Mouse (Mus musculus) liver, embryonic 16.5 days (tissue): ENCODE measurements around the gene Tnfrsf17. TPM values are rescaled to one million over a fixed set of nuclear protein-coding genes. Genes with fewer than 3 reads are reported as not detected.

Experiments used
- ATAC-seq: fragments of 200-750 bp; cut with Nextera tagmentation; 2 replicates; pipeline ENCODE4 v1.8.0; 2017; ENCODE audit warnings: low read depth, mild to moderate bottlenecking, moderate number of reproducible peaks, moderate library complexity
- H3K27ac ChIP-seq: fragments of 300-500 bp; sonication (generic); 2 replicates; pipeline ENCODE4 v1.5.1; 2014; ENCODE audit warnings: mild to moderate bottlenecking, low read length
- H3K27me3 ChIP-seq: fragments of 300-500 bp; sonication (generic); 2 replicates; pipeline ENCODE4 v1.6.1; 2014; ENCODE audit warnings: low read depth, low read length, mixed read lengths; ENCODE audit not compliant: control insufficient read depth, insufficient read depth
- H3K36me3 ChIP-seq: fragments of 300-500 bp; sonication (generic); 2 replicates; pipeline ENCODE4 v1.6.1; 2014; ENCODE audit warnings: mild to moderate bottlenecking; ENCODE audit not compliant: control insufficient read depth, insufficient read depth
- H3K4me1 ChIP-seq: fragments of 300-500 bp; sonication (generic); 2 replicates; pipeline ENCODE4 v1.6.1; 2014; ENCODE audit warnings: low read depth, low read length, mixed read lengths; ENCODE audit not compliant: control insufficient read depth
- H3K4me2 ChIP-seq: fragments of 300-500 bp; sonication (generic); 2 replicates; pipeline ENCODE4 v1.6.1; 2014; ENCODE audit warnings: low read depth, low read length, mixed read lengths
- H3K4me3 ChIP-seq: fragments of 300-500 bp; sonication (generic); 2 replicates; pipeline ENCODE4 v1.5.1; 2014; ENCODE audit warnings: low read depth, mild to moderate bottlenecking, low read length
- H3K9ac ChIP-seq: fragments of 300-500 bp; sonication (generic); 2 replicates; pipeline ENCODE4 v1.6.1; 2014; ENCODE audit warnings: low read depth, low read length
- H3K9me3 ChIP-seq: fragments of 300-500 bp; sonication (generic); replicated peaks from 2 replicates; pipeline ENCODE4 v1.6.1; 2016; ENCODE audit warnings: low read length; ENCODE audit not compliant: control insufficient read depth
- WGBS: fragments of 180-500 bp; shearing (Covaris S2); extraction: QIAGEN DNeasy Blood & Tissue Kit; methylation state at CpG from one replicate; pipeline ENCODE4 v1.1.7; 2014; ENCODE audit not compliant: insufficient replicate concordance; 5-methylcytosine and 5-hydroxymethylcytosine counted together
- polyA plus RNA-seq: library from polyadenylated mRNA; unstranded; fragments of >200 nt; fragmentation: Nextera tagmentation; extraction: Ambion mirVana; gene quantifications from 2 replicates; pipeline ENCODE4 v1.2.1, GENCODE M21; 2015

Gene Tnfrsf17
- not detected in 2 replicates for polyA plus RNA-seq

GRCm38 (mm10) chr16:11313512-11313911, at the start of gene Tnfrsf17:
Tnfrsf17 (plus strand) TSS chr16:11313812.
- no peak within 1 kb of the TSS for H3K9ac ChIP-seq
- H3K27ac ChIP-seq = no peak within 1 kb of the TSS
- no peaks in the 10 kb centered on the region for H3K4me1 ChIP-seq
- ATAC-seq = no peak
- no peak within 1 kb of the TSS for H3K4me3 ChIP-seq
- WGBS = 59% methylated on average over 7 of the region's 7 CpGs
- no peaks in the 10 kb centered on the region for H3K27me3 ChIP-seq
- no peak within 1 kb of the TSS for H3K4me2 ChIP-seq
- no peaks in the 10 kb centered on the region for H3K9me3 ChIP-seq
- no peaks in the 10 kb centered on the region for H3K36me3 ChIP-seq

GRCm38 (mm10) chr16:11266556-11266955, 47.1 kb upstream of the Tnfrsf17 start:
- Histone ChIP-seq H3K4me2 (no peak overlapping the region), H3K36me3 (no peaks in the 10 kb centered on the region), H3K27ac (no peak overlapping the region), H3K9ac (no peak overlapping the region), H3K27me3 (no peaks in the 10 kb centered on the region), H3K4me3 (no peak overlapping the region), H3K4me1 (peaks cover 15% of the 10 kb centered on the region), H3K9me3 (no peaks in the 10 kb centered on the region)
- ATAC-seq = no peak
- 69% methylated on average over 2 of the region's 2 CpGs for WGBS

GRCm38 (mm10) chr16:11269808-11270207, 43.8 kb upstream of the Tnfrsf17 start:
- Histone ChIP-seq H3K4me2 (no peak overlapping the region), H3K27ac (peak overlapping the region; percentile 61), H3K9ac (no peak overlapping the region), H3K36me3 (no peaks in the 10 kb centered on the region), H3K27me3 (no peaks in the 10 kb centered on the region), H3K4me3 (no peak overlapping the region), H3K4me1 (peaks cover 15% of the 10 kb centered on the region), H3K9me3 (no peaks in the 10 kb centered on the region)
- no peak for ATAC-seq
- WGBS = 45% methylated on average over 6 of the region's 6 CpGs

- Histone ChIP-seq H3K4me2 (no peak overlapping the region), H3K9me3 (no peaks in the 10 kb centered on the region), H3K4me1 (peaks cover 15% of the 10 kb centered on the region), H3K27ac (peak overlapping the region; percentile 86), H3K27me3 (no peaks in the 10 kb centered on the region), H3K36me3 (no peaks in the 10 kb centered on the region), H3K9ac (0 out of 2 replicates have a peak overlapping the region, but pooled peaks have one; percentile 1), H3K4me3 (no peak overlapping the region)
- WGBS = 19% methylated on average over 2 of the region's 2 CpGs
- ATAC-seq = peak; percentile 97
These were observed 43.0 kb upstream of the Tnfrsf17 start for GRCm38 (mm10) chr16:11270642-11271041.

GRCm38 (mm10) chr16:11271073-11271472, 42.5 kb upstream of the Tnfrsf17 start:
- H3K27me3 ChIP-seq = no peaks in the 10 kb centered on the region
- H3K4me3 ChIP-seq = no peak overlapping the region
- H3K36me3 ChIP-seq = no peaks in the 10 kb centered on the region
- H3K4me2 ChIP-seq = 0 out of 2 replicates have a peak overlapping the region, but pooled peaks have one; percentile 12
- H3K4me1 ChIP-seq = peaks cover 15% of the 10 kb centered on the region
- H3K9ac ChIP-seq = peak overlapping the region; percentile 37; the same call in 1 of the 2 replicates
- H3K27ac ChIP-seq = peak overlapping the region; percentile 86
- peak; percentile 38 for ATAC-seq
- no peaks in the 10 kb centered on the region for H3K9me3 ChIP-seq

GRCm38 (mm10) chr16:11276888-11277287, 36.7 kb upstream of the Tnfrsf17 start:
- Histone ChIP-seq H3K9ac (no peak overlapping the region), H3K27ac (no peak overlapping the region), H3K4me3 (no peak overlapping the region), H3K9me3 (no peaks in the 10 kb centered on the region), H3K36me3 (no peaks in the 10 kb centered on the region), H3K4me2 (no peak overlapping the region), H3K27me3 (no peaks in the 10 kb centered on the region), H3K4me1 (no peaks in the 10 kb centered on the region)
- ATAC-seq = no peak
- WGBS = 51% methylated on average over 3 of the region's 3 CpGs

GRCm38 (mm10) chr16:11278778-11279177, 34.8 kb upstream of the Tnfrsf17 start:
- Histone ChIP-seq H3K36me3 (no peaks in the 10 kb centered on the region), H3K4me3 (no peak overlapping the region), H3K27ac (no peak overlapping the region), H3K9me3 (no peaks in the 10 kb centered on the region), H3K9ac (no peak overlapping the region), H3K4me1 (no peaks in the 10 kb centered on the region), H3K4me2 (no peak overlapping the region), H3K27me3 (no peaks in the 10 kb centered on the region)
- WGBS = 50% methylated on average over 6 of the region's 6 CpGs
- ATAC-seq = no peak

GRCm38 (mm10) chr16:11282655-11283232, 30.9 kb upstream of the Tnfrsf17 start:
- H3K4me3 ChIP-seq = no peak overlapping the region
- H3K9me3 ChIP-seq = no peaks in the 10 kb centered on the region
- no peak overlapping the region for H3K9ac ChIP-seq
- WGBS = 67% methylated on average over 5 of the region's 5 CpGs
- no peaks in the 10 kb centered on the region for H3K27me3 ChIP-seq
- peak; percentile 21; the same call in 1 of the 2 replicates for ATAC-seq
- H3K36me3 ChIP-seq = no peaks in the 10 kb centered on the region
- no peak overlapping the region for H3K27ac ChIP-seq
- no peak overlapping the region for H3K4me2 ChIP-seq
- no peaks in the 10 kb centered on the region; the same call in 1 of the 2 replicates for H3K4me1 ChIP-seq

- H3K27me3 ChIP-seq = no peaks in the 10 kb centered on the region
- H3K4me1 ChIP-seq = no peaks in the 10 kb centered on the region; the same call in 1 of the 2 replicates
- H3K36me3 ChIP-seq = no peaks in the 10 kb centered on the region
- no peak for ATAC-seq
- H3K4me3 ChIP-seq = no peak overlapping the region
- 0 out of 2 replicates have a peak, but pooled peaks cover 2% of the 10 kb centered on the region for H3K9me3 ChIP-seq
- WGBS = 37% methylated on average over 2 of the region's 2 CpGs
- H3K27ac ChIP-seq = no peak overlapping the region
- no peak overlapping the region for H3K9ac ChIP-seq
- H3K4me2 ChIP-seq = no peak overlapping the region
These were observed 28.7 kb upstream of the Tnfrsf17 start for GRCm38 (mm10) chr16:11284881-11285280.
